Mouse (Mus musculus) bone marrow, adult 2 months (tissue): ENCODE data around the gene Fezf2.

Source experiments
- CTCF ChIP-seq: fragments of 200-500 bp; IDR thresholded peaks from 2 replicates; pipeline ENCODE4 v1.5.1; 2011; ENCODE audit warnings: low read length, control low read depth; ENCODE audit not compliant: control insufficient read depth, insufficient read depth
- POLR2A ChIP-seq: fragments of 200-500 bp; IDR thresholded peaks from 2 replicates; pipeline ENCODE4 v1.6.1; 2011; ENCODE audit warnings: low read depth, mild to moderate bottlenecking, control low read depth, low read length, borderline replicate concordance; ENCODE audit not compliant: control insufficient read depth

GRCm38 (mm10) chr14:12394318-12394717 is 46.3 kb upstream of the Fezf2 start:
- TF ChIP-seq CTCF (no peak), POLR2A (no peak)
